11 mouse cellular contexts compared by ENCODE assay signal in the genomic region with DNA sequence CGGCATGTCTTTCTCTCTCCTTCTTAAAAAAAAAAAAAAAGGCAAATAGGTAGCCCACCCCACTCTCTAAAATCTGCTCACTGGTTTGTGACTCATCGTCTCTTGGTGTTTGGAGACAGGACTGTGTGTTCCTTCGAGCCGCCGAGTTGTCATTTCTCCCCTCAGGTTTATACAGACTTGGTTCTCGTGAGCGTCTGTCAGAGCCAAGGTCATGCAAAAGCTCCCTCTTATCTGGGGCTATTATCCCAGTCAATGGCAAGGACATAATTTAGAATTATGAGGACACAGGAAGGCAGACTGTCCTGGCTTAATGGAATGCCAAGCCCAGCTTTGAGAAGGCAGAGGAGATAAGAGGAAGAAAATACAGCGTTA. TPM values are rescaled to one million over a fixed set of nuclear protein-coding genes. Genes with fewer than 3 reads are reported as not detected.
DNase-seq lines count a peak whose midpoint lies in the region; ATAC-seq lines count a peak whose summit lies in the region.
"Had no signal": no experiment of that assay in that cellular context is flagged by ENCODE, and none has a peak within 500 bp of the region (broad histone marks: within the 10 kb centered on the region; RNA-seq: fewer than 3 reads in every experiment).

No protein-coding gene starts in this region.

- no peaks in the 10 kb centered on the region for H3K9me3 ChIP-seq in neural tube, embryonic 14.5 days (ENCODE audit: control insufficient read depth, low read length)
- H3K9me3 ChIP-seq in midbrain, embryonic 13.5 days, result no peaks in the 10 kb centered on the region

- 0 out of 2 replicates have a peak overlapping the region, but pooled peaks have one; percentile 35 for H3K27ac ChIP-seq in neural tube, embryonic 14.5 days (ENCODE audit: low read depth, low read length)
- H3K27ac ChIP-seq in midbrain, embryonic 13.5 days, result peak overlapping the region; percentile 51

- peaks cover 12% of the 10 kb centered on the region for H3K4me1 ChIP-seq in neural tube, embryonic 14.5 days (ENCODE audit: control insufficient read depth, insufficient read depth, low read length)
- peaks cover 47% of the 10 kb centered on the region for H3K4me1 ChIP-seq in midbrain, embryonic 13.5 days (replicated peaks)

- no peaks in the 10 kb centered on the region for H3K27me3 ChIP-seq in neural tube, embryonic 14.5 days (ENCODE audit: control insufficient read depth, insufficient read depth, low read length)
- H3K27me3 ChIP-seq in midbrain, embryonic 13.5 days, result 0 out of 2 replicates have a peak, but pooled peaks cover 8% of the 10 kb centered on the region

- H3K36me3 ChIP-seq in neural tube, embryonic 14.5 days (ENCODE audit: control insufficient read depth, insufficient read depth, low read length), result no peaks in the 10 kb centered on the region
- no peaks in the 10 kb centered on the region for H3K36me3 ChIP-seq in midbrain, embryonic 13.5 days

- intact Hi-C loops in heart, postnatal 25 days (cut with DNase I), result loop anchor here (5.0 kb wide), 1 partner anchor 110 kb away; a partner anchor contains a TSS

- H3K4me2 ChIP-seq in neural tube, embryonic 14.5 days (ENCODE audit: low read depth, low read length), result no peak overlapping the region
- 0 out of 2 replicates have a peak overlapping the region, but pooled peaks have one; percentile 3 for H3K4me2 ChIP-seq in midbrain, embryonic 13.5 days (replicated peaks)

- 20% methylated on average over 8 of the region's 8 CpGs for WGBS in neural tube, embryonic 14.5 days
- 20% methylated on average over 8 of the region's 8 CpGs for WGBS in midbrain, embryonic 13.5 days

- no peak for ATAC-seq in neural tube, embryonic 14.5 days (ENCODE audit: low read depth)
- peak; percentile 34; the same call in 1 of the 2 replicates for ATAC-seq in midbrain, embryonic 13.5 days
- ATAC-seq: CD4-positive, CD25-positive, alpha-beta regulatory T cell, adult 4 months had no signal

- peak; percentile 48 to 49 for DNase-seq in heart, adult 18-20 months
- DNase-seq in heart, postnatal 25 days (ENCODE audit: low spot score), result no peak
- no peak for DNase-seq in neural tube, embryonic 10.5 days (ENCODE audit: extremely low spot score, low spot score)
- peak; percentile 12 for DNase-seq in c-Kit-positive CD71-negative TER-119-negative erythroid progenitor cells, embryonic 14.5 days (ENCODE audit: low read depth)
- no peak for DNase-seq in cerebellum, adult 9-11 months
- no peak for DNase-seq in lung, postnatal 4 days
- DNase-seq: gastrocnemius, postnatal 10 days; kidney, postnatal 14 days had no signal

- H3K4me3 ChIP-seq in neural tube, embryonic 14.5 days (ENCODE audit: low read depth, low read length), result no peak overlapping the region
- H3K4me3 ChIP-seq in midbrain, embryonic 13.5 days (replicated peaks), result no peak overlapping the region

- H3K9ac ChIP-seq in neural tube, embryonic 14.5 days (replicated peaks; ENCODE audit: low read depth, low read length), result no peak overlapping the region
- H3K9ac ChIP-seq in midbrain, embryonic 13.5 days (replicated peaks), result no peak overlapping the region

RNA-seq across cellular contexts. Expression of a gene that starts 30.1 kb away (rescaled TPM):
- 10 to 100 TPM; 59.2 to 59.5 TPM for total RNA-seq in heart, adult 18-20 months (2021)
- total RNA-seq in heart, postnatal 25 days (2021), result 10 to 100 TPM; 57.5 to 59.3 TPM
- polyA plus RNA-seq in neural tube, embryonic 14.5 days (2014; fragmentation: Nextera tagmentation; extraction: Ambion mirVana), result 103 and 108 TPM in 2 replicates
- 63.2 and 73.6 TPM in 2 replicates for polyA plus RNA-seq in midbrain, embryonic 13.5 days (2015; fragmentation: Nextera tagmentation; extraction: Ambion mirVana)

Comparison
In these comparisons a context has a peak if more than half of its experiments do, and no peak if none do; other contexts are left out.
1. DNase-seq: peak in heart, adult 18-20 months (2 of 2) and c-Kit-positive CD71-negative TER-119-negative erythroid progenitor cells, embryonic 14.5 days (single experiment); none in heart, postnatal 25 days (single experiment), neural tube, embryonic 10.5 days (single experiment), cerebellum, adult 9-11 months (single experiment) and lung, postnatal 4 days (0 of 2).